Mouse (Mus musculus): Measurements from ENCODE around the gene Rbm20.

DNA sequence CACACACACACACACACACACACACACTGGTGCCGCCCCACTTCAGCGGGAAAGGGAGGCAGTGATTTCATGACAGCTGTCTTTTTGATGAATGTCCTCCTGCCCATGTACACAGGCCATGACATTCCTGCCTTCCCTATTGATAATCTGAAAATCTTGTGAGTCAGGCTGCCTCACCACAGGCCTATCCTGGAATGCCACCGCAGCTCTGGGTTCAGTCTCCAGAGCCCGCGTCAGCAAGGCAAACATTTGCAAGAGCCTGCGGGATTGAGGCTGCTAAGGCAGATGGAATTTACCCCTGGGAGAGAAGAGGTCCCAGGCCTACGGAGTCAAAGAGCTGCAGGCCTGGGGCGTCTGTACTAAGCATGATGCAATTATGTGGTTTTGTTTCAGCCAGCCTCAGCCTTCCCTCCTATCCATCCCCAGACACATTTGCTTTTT lies 54.7 kb downstream of the Rbm20 start:
- TF ChIP-seq NRF1 (IDR thresholded peaks at IDR 0.05; ENCODE audit: insufficient read depth, low read depth, low read length, poor library complexity, severe bottlenecking) (no peak), POLR2A (IDR thresholded peaks at IDR 0.05; ENCODE audit: control insufficient read depth in 1 of 2, insufficient read depth in 1 of 2, low read depth in 1 of 2, low read length in 2 of 2, poor library complexity in 1 of 2) (no peak), TAL1 (IDR thresholded peaks at IDR 0.05; ENCODE audit: low read length) (no peak), CTCF (IDR thresholded peaks at IDR 0.05 in 2 of 3, conservative IDR thresholded peaks at IDR 0.05 in 1 of 3; ENCODE audit: control insufficient read depth in 1 of 3, insufficient read depth in 1 of 3, low read depth in 2 of 3, low read length in 3 of 3, poor library complexity in 1 of 3, severe bottlenecking in 1 of 3) (no peak), UBTF (IDR thresholded peaks at IDR 0.05; ENCODE audit: borderline replicate concordance, insufficient read depth, low read depth, low read length) (no peak), GABPA (IDR thresholded peaks at IDR 0.05; ENCODE audit: low read depth, low read length) (no peak), JUND (IDR thresholded peaks at IDR 0.05; ENCODE audit: low read depth, low read length) (no peak)

All from MEL (cell line).